Mouse (Mus musculus): ENCODE measurements around the gene Uqcrh.

Gene Uqcrh

GRCm38 (mm10) chr4:116053399-116053961, 21.4 kb downstream of the Uqcrh start, which contains the start of gene Nsun4:
TSS of gene Nsun4 (minus strand) at chr4:116053876.
- peak; percentile 81 for DNase-seq (ENCODE audit: low spot score)

DNA sequence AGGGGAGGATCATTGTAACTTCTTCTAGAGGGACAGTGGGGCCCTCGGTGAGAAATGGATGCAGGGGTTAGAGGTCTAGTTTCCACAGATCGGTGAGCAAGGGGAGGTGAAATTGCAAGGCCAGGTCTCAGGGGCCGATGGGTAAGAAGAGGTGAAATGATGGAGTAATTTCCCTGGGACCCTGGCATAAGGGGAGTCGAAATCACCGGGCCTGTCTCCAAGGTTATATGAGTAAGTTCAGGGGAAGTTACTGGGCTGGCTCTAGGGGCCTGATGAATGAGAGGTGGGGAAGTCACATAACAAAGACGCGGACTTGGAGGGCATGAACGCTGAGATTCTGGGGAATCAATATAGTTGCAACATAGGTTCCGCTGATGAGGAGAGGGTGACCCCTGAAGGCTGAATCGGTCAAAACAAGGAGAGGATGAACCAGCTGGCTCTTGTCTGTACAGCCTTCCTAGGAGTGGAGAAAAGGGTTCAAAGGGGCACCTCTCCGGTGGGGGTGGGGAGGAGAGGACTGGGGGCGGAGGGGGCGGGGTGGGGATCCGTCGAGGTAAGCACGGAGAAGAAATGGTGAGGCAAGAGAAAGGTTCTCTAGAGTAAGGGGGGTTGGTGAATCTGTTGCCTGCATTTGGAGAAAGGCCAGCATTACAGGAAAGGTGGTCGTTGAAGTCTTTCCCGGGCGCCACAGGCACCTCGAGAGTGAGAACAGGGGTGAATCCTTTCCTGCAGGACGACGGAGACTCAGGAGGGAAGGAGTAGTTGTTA, 22.2 kb downstream of the Uqcrh start:
- DNase-seq (ENCODE audit: low spot score), result peak; percentile 8

GRCm38 (mm10) chr4:116049211-116049610, 25.7 kb downstream of the Uqcrh start:
- DNase-seq (ENCODE audit: low spot score), result no peak

GRCm38 (mm10) chr4:116048130-116048920, 26.5 kb downstream of the Uqcrh start:
- no peak for DNase-seq (ENCODE audit: low spot score)

- DNase-seq (ENCODE audit: low spot score), result no peak
These were observed 27.2 kb downstream of the Uqcrh start for GRCm38 (mm10) chr4:116047681-116048080.

DNA sequence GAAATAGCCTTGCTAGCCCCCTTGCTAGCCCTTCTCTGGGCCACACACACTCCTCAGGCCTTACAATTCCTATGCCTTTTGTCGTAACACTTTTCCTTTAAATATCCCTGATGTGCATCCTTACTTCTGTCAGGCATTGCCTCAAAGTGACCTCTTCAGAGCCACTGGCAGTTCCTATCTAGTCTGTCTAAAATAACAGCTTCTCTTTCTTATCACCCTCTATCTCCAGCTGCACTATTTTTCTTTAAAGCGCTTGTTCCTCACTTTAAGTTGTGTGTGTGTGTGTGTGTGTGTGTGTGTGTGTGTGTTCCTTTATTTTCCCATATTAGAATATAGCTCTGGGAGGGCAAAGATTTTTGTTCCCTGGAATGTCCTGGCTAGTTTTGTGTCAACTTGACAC, 28.3 kb downstream of the Uqcrh start:
- DNase-seq (ENCODE audit: low spot score), result no peak

DNA sequence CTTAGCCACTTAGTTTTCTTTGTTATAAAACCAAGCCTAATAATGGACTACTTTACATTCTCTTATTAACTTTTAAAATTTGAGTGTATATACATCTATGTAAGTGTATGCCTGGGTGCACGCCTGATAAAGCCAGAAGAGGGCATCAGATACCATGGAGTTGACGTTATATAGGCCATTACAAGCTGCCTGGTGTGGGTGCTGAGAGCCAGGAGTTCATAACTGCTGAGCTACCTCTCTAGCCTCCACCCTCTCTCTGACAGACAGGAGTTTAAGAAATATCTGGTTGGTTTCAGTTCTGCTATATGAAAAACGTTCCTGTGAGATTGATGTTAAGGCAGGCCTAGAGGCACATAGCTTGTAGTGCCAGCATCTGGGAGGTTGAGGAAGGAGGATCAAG, 32.7 kb downstream of the Uqcrh start:
- DNase-seq (ENCODE audit: low spot score), result no peak

DNA sequence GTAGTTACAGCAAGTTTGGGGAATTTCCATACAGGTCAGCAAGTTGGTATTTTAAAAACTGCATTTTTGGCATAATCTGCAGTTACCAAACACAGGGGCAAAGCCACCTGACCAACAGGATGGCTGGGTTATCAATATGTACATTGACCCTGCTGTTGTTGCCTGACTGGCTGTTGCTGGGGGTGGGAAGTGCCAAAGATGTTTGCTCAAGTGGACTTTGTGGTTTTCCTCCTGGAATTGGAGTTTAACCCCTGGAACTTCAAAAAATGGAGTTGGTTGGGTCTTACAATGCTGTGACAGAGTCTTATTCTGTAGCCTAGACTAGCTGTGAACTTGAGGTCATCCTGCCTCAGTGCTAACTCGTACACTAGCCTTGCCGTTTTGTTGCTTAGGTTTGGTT, 34.4 kb downstream of the Uqcrh start:
- no peak for DNase-seq (ENCODE audit: low spot score)

- DNase-seq (ENCODE audit: low spot score), result no peak
These were observed 41.5 kb downstream of the Uqcrh start for GRCm38 (mm10) chr4:116033374-116033773.

DNA sequence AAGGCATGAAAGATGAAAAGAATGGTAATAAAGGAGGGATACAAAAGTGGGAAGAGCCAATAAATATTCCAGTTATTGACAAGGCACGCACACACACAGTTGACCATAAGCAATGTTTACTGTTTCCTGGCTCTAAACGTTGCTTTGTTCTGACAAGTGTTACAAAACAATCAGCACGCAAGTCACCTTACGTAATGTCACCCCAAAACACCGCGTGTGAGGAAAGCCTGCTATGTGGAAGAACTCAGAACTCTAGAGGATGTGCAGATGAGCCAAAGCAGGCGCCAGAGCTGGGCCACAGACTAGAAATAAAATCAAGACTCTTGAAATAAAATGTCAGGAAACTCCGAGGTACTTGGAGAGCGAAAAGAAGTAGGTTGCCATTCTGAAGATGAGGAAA, 42.0 kb downstream of the Uqcrh start:
- no peak for DNase-seq (ENCODE audit: low spot score)

GRCm38 (mm10) chr4:116017902-116018746, 56.7 kb downstream of the Uqcrh start, which contains the start of gene Faah:
TSS of gene Faah (minus strand) at chr4:116017926.
- DNase-seq (ENCODE audit: low spot score), result no peak

DNA sequence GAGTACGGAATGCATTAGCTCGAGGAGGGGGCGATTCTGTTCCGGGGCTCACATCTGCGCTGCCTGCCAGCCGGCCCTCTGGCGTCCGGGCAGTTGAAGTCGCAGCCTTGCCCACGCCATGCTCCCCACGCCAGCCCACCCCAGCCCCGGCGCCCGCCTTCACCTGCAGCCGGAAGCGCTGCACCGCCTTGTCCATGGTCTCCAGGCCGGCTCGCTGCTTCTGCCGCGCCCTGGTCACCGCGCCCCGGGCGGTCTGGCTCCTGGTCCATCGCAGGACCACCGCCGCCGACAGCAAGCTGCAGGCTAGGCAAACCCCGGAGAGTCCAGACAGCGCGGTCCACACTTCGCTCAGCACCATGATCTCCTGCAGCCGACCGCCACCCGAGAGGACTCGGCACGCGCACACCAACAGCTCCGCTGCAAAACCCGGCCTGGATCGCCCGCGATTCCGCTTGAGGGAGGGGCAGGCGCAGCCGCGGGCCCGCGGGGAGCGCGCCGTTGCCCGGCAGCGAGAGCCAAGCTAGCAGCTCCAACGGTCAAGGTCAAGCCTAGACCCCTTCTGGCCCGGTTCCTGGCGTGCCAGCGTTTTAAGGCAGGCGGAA, 57.5 kb downstream of the Uqcrh start:
- peak; percentile 24 for DNase-seq (ENCODE audit: low spot score)

Data from spleen, adult 12 weeks (tissue).